Mouse (Mus musculus) myocyte (in vitro differentiated cells): ENCODE data around the gene Tollip.

ENCODE experiments used
- CEBPB ChIP-seq: IDR thresholded peaks from 2 replicates; pipeline ENCODE4 v1.6.1; 2011; ENCODE audit warnings: mild to moderate bottlenecking, moderate library complexity; ENCODE audit not compliant: poor library complexity, insufficient read depth, severe bottlenecking
- E2F4 ChIP-seq: IDR thresholded peaks from one replicate; pipeline ENCODE4 v1.6.1; 2011; ENCODE audit warnings: mild to moderate bottlenecking, control low read depth, moderate library complexity; ENCODE audit not compliant: insufficient read depth
- MAX ChIP-seq: IDR thresholded peaks from one replicate; pipeline ENCODE4 v1.6.1; 2011; ENCODE audit warnings: low read depth, mild to moderate bottlenecking, control low read depth
- MYOD1 ChIP-seq, 3 experiments: IDR thresholded peaks; one replicate each; pipeline ENCODE4 v1.6.1; 2011; ENCODE audit warnings: control low read depth in 2 of 3, low read depth in 2 of 3, mild to moderate bottlenecking in 2 of 3, moderate library complexity in 1 of 3; ENCODE audit not compliant: insufficient read length in 2 of 3, control insufficient read depth in 1 of 3
- MYOG ChIP-seq, 3 experiments: IDR thresholded peaks; one replicate each; pipeline ENCODE4 v1.6.1; 2011; ENCODE audit warnings: control low read depth in 2 of 3, low read depth in 2 of 3, mild to moderate bottlenecking in 2 of 3; ENCODE audit not compliant: insufficient read length in 2 of 3, control insufficient read depth in 1 of 3, insufficient read depth in 1 of 3
- POLR2A ChIP-seq: IDR thresholded peaks from one replicate; pipeline ENCODE4 v1.6.1; 2011; ENCODE audit warnings: low read depth, mild to moderate bottlenecking, control low read depth, moderate library complexity; ENCODE audit not compliant: insufficient read length
- POLR2AphosphoS2 ChIP-seq: IDR thresholded peaks from one replicate; pipeline ENCODE4 v1.6.1; 2011; ENCODE audit warnings: low read depth, control low read depth; ENCODE audit not compliant: insufficient read length
- REST ChIP-seq: IDR thresholded peaks from one replicate; pipeline ENCODE4 v1.6.1; 2011; ENCODE audit warnings: mild to moderate bottlenecking, control low read depth, moderate library complexity; ENCODE audit not compliant: insufficient read depth, insufficient read length
- SRF ChIP-seq: IDR thresholded peaks from one replicate; pipeline ENCODE4 v1.6.1; 2011; ENCODE audit warnings: low read depth; ENCODE audit not compliant: control insufficient read depth, insufficient read length
- TCF12 ChIP-seq: IDR thresholded peaks from one replicate; pipeline ENCODE4 v1.6.1; 2011; ENCODE audit warnings: mild to moderate bottlenecking, control low read depth; ENCODE audit not compliant: poor library complexity, insufficient read depth, severe bottlenecking
- TCF3 ChIP-seq: IDR thresholded peaks from one replicate; pipeline ENCODE4 v1.6.1; 2011; ENCODE audit warnings: low read depth, control low read depth; ENCODE audit not compliant: insufficient read length
- USF1 ChIP-seq: IDR thresholded peaks from one replicate; pipeline ENCODE4 v1.6.1; 2011; ENCODE audit warnings: low read depth, mild to moderate bottlenecking, control low read depth, moderate library complexity

DNA sequence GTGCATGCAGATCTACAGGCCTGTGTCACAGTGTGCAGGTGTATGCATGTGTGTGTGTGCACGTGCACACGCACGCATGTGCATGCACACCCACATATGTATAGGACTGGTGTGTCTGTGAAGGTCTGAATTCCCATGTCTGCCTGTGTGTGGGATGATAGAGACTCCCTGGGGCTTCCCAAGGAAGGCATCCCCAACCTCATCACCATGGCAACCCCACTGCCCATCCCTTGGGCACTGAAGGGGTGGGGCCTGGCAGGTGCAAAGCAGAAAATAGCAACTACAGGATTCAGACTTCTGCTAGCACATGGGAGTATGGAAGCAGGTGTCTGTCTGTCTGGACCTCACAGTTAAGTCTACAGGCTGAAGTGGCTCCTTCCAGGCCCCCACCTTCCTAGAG lies 44.2 kb upstream of the Tollip start:
- TF ChIP-seq USF1 (no peak), MAX (no peak), E2F4 (no peak), TCF12 (no peak), POLR2A (no peak), CEBPB (no peak), MYOG (IDR thresholded peaks at IDR 0.05; ENCODE audit: control insufficient read depth in 1 of 3, insufficient read depth in 1 of 3, insufficient read length in 2 of 3, low read depth in 2 of 3) (no peak), MYOD1 (IDR thresholded peaks at IDR 0.05; ENCODE audit: control insufficient read depth in 1 of 3, insufficient read length in 2 of 3, low read depth in 2 of 3) (no peak), REST (no peak), TCF3 (no peak), POLR2AphosphoS2 (no peak), SRF (no peak)
